Mouse (Mus musculus) lung, postnatal 10 days (tissue): ENCODE measurements at regions not wholly inside any gene's neighbourhood (a gene's known extent, or its start where the extent isn't known, plus 50 kb on each side); places are given as distances from the start of the nearest gene placed in this dataset.

Source experiments
- DNase-seq: peaks from one replicate; pipeline ENCODE4 v3.0.0; 2021

- DNase-seq: no peak
Measured at GRCm38 (mm10) chr12:36748345-36748744, 360.0 kb upstream of the Meox2 start.

- no peak for DNase-seq
Measured at GRCm38 (mm10) chr12:36765315-36766058, 342.9 kb upstream of the Meox2 start.

- DNase-seq: no peak
Measured at GRCm38 (mm10) chr12:36766167-36766566, 342.2 kb upstream of the Meox2 start.

- no peak for DNase-seq
Measured at GRCm38 (mm10) chr12:36780761-36781160, 327.6 kb upstream of the Meox2 start.

GRCm38 (mm10) chr12:36790866-36791265 lies 317.5 kb upstream of the Meox2 start:
- DNase-seq: no peak

- DNase-seq: no peak
Measured at GRCm38 (mm10) chr12:36791430-36791829, 316.9 kb upstream of the Meox2 start.

GRCm38 (mm10) chr12:36792205-36792604 lies 316.1 kb upstream of the Meox2 start:
- no peak for DNase-seq

- no peak for DNase-seq
Measured at GRCm38 (mm10) chr12:36793799-36794198, 314.5 kb upstream of the Meox2 start.

- no peak for DNase-seq
Measured at GRCm38 (mm10) chr12:36796201-36796600, 312.1 kb upstream of the Meox2 start.

- no peak for DNase-seq
Measured at GRCm38 (mm10) chr12:36817938-36818337, 290.4 kb upstream of the Meox2 start.

GRCm38 (mm10) chr12:36818852-36819251 lies 289.5 kb upstream of the Meox2 start:
- no peak for DNase-seq

- no peak for DNase-seq
Measured at GRCm38 (mm10) chr12:36826766-36827165, 281.6 kb upstream of the Meox2 start.

GRCm38 (mm10) chr12:36831307-36831997 lies 276.9 kb upstream of the Meox2 start:
- DNase-seq: no peak

GRCm38 (mm10) chr12:36842957-36843356 lies 265.4 kb upstream of the Meox2 start:
- no peak for DNase-seq

GRCm38 (mm10) chr12:36845130-36845529 lies 263.2 kb upstream of the Meox2 start:
- DNase-seq: no peak

GRCm38 (mm10) chr12:36849086-36849485 lies 259.3 kb upstream of the Meox2 start:
- DNase-seq: no peak

- no peak for DNase-seq
Measured at GRCm38 (mm10) chr12:36863113-36863512, 245.2 kb upstream of the Meox2 start.

- no peak for DNase-seq
Measured at GRCm38 (mm10) chr12:36880724-36881123, 227.6 kb upstream of the Meox2 start.

- DNase-seq: no peak
Measured at GRCm38 (mm10) chr12:36913364-36913763, 195.0 kb upstream of the Meox2 start.

- DNase-seq: no peak
Measured at GRCm38 (mm10) chr12:36917576-36918106, 190.7 kb upstream of the Meox2 start.

- DNase-seq: no peak
Measured at GRCm38 (mm10) chr12:36918294-36918876, 190.0 kb upstream of the Meox2 start.

GRCm38 (mm10) chr12:36923558-36923957 lies 184.8 kb upstream of the Meox2 start:
- DNase-seq: no peak

- DNase-seq: no peak
Measured at GRCm38 (mm10) chr12:36926225-36926624, 182.1 kb upstream of the Meox2 start.

GRCm38 (mm10) chr12:36933118-36933610 lies 175.2 kb upstream of the Meox2 start:
- DNase-seq: peak; percentile 36
